Mouse (Mus musculus): ENCODE measurements around the gene Nectin2. TPM values are rescaled to one million over a fixed set of nuclear protein-coding genes. Genes with fewer than 3 reads are reported as not detected.
A peak's percentile ranks its signal among the peaks of the same experiment; 100 is the strongest.
"Not testable (repeated sequence)": the region's sequence is repeated elsewhere in the genome, so short reads cannot be mapped to it uniquely, and the experiment has no call there.

Nectin2 gene
- 150 and 157 TPM in 2 replicates for polyA plus RNA-seq (2015; fragmentation: Nextera tagmentation; extraction: Ambion mirVana)

DNA sequence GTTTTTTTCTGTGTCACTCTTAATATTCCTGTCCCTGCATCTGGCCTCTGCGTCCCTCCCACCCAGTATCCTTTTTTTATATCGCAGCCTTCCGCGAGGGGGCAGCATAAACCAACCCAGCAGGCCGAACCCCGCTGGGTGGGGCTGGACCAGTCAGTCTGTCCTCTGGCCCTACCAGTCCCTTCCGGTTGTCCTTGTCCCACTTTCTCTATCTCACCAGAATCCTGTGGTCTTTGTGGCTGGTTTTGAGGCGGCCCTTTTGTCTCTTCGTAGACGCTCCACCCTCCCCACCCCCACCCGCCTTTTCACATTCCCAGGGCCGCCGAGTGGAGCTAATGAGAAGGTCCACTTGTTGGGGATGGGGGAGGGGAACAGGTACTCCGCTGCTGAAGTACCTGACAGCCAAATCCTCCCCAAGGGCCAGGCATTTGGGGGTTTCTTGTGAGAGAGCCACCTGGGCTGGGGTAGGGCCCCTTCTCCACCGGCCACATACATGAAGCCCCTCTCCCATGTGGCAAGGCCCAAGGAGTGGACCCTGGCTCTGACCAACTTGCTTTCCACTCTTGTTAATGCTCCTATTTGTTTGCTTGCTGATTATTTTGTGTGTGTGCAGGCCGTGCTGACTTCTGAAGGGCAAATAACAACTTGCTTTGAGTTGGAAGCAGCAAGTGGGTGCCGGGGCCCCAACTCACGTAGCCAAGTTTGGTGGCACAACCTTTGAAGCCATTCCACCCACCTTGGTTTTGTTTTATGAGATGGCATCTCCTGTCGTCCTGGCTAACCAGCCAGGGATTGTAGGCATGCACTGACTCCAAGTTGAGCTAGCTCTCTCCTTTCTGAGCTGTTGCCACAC lies at the start of gene Nectin2:
TSS of gene Nectin2 (minus strand) at position 267 of the 853 bp plus-strand sequence.
- Histone ChIP-seq H3K4me3 (ENCODE audit: low read length) (peak within 1 kb of the TSS; percentile 72), H3K27ac (ENCODE audit: low read length) (peak within 1 kb of the TSS; percentile 92), H3K9ac (replicated peaks; ENCODE audit: low read length) (peak within 1 kb of the TSS; percentile 81), H3K36me3 (ENCODE audit: insufficient read depth, low read length) (no peaks in the 10 kb centered on the region), H3K9me3 (ENCODE audit: low read length) (no peaks in the 10 kb centered on the region), H3K4me2 (replicated peaks; ENCODE audit: low read depth, low read length) (peak within 1 kb of the TSS; percentile 87), H3K4me1 (ENCODE audit: insufficient read depth, low read length) (peaks cover 40% of the 10 kb centered on the region), H3K27me3 (ENCODE audit: insufficient read depth, low read length) (no peaks in the 10 kb centered on the region)
- 18% methylated on average over 19 of the region's 19 CpGs for WGBS
- ATAC-seq (ENCODE audit: low FRiP score, low TSS enrichment): peak; percentile 55

DNA sequence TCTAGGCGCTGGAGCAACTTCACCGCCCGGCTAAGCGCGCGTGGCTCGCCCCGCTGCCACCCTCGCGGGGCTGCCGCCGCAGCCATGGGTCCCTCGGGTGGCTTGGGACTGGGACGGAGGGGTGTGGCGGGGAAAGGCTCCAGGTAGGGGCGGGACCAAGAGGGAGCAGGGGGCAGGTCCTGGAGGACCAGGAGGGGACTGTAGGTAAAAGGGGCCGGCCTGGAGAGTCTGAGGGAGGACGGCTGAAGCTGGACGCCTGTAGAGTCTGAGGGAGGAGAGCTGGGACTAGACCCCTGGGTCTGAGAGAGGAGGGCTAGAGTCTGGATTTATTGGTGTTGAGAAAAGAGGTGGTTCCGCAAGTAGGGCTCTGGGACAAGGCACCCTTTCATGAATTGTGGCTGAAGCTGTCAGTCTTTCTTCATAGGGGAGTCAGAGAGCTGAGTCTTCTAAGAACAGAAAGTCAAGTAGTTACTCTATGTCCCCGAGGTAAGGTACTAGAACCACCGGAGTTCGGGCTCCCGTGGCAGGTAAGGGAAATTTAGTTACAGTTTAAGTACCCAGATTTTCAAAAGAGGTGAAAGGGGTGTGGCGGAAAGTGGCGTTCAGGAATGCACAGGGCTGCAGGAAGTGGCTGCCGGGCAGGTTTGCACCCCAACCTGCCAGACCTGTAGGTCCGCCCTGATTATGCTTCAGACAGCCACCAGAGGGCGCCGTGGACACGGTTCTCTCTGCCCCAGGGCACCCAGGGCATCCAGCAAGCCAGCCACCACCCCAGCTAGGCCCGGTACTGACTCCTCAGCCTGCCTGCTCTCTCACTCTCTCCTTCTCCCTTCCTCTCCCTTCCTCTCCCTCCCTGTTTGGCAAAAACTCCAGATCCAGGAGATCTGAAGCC lies 46.7 kb upstream of the Nectin2 start, which contains the start of gene Cblc:
TSS of gene Cblc (minus strand) at position 113 of the 892 bp plus-strand sequence.
- H3K9ac ChIP-seq (replicated peaks; ENCODE audit: low read length): peak within 1 kb of the TSS; percentile 59
- no peaks in the 10 kb centered on the region for H3K36me3 ChIP-seq (ENCODE audit: insufficient read depth, low read length)
- peak within 1 kb of the TSS; percentile 55 for H3K4me2 ChIP-seq (replicated peaks; ENCODE audit: low read depth, low read length)
- peak within 1 kb of the TSS; percentile 48 for H3K4me3 ChIP-seq (ENCODE audit: low read length)
- peak; percentile 91 for ATAC-seq (ENCODE audit: low FRiP score, low TSS enrichment)
- H3K27ac ChIP-seq (ENCODE audit: low read length): peak within 1 kb of the TSS; percentile 80
- WGBS: 1% methylated on average over 32 of the region's 32 CpGs
- H3K4me1 ChIP-seq (ENCODE audit: insufficient read depth, low read length): no peaks in the 10 kb centered on the region
- no peaks in the 10 kb centered on the region for H3K9me3 ChIP-seq (ENCODE audit: low read length)
- peaks cover 18% of the 10 kb centered on the region for H3K27me3 ChIP-seq (ENCODE audit: insufficient read depth, low read length)

DNA sequence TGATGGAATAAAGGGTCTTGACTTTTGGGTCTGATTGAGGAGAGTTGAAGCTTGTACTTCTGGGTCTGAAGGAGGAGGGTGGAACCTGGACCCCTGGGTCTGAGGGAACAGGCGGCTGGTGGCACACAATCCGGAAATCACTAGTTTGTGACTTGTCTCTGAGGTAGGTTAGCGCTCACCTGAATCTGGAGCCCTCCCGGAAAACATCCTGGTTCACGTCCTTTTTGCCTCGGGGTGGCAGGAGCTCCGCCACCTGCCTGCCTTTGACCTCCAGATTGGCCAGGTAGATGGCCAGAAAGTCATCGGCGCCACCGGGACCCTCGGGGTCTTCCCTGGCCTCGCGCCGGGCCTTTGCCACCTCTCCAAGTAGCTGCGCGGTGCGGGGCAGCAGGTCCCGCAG lies 46.0 kb upstream of the Nectin2 start:
- Histone ChIP-seq H3K4me1 (ENCODE audit: insufficient read depth, low read length) (no peaks in the 10 kb centered on the region), H3K27me3 (ENCODE audit: insufficient read depth, low read length) (peaks cover 18% of the 10 kb centered on the region), H3K4me3 (ENCODE audit: low read length) (peak overlapping the region; percentile 48), H3K27ac (ENCODE audit: low read length) (no peak overlapping the region), H3K9me3 (ENCODE audit: low read length) (no peaks in the 10 kb centered on the region), H3K36me3 (ENCODE audit: insufficient read depth, low read length) (no peaks in the 10 kb centered on the region), H3K4me2 (replicated peaks; ENCODE audit: low read depth, low read length) (peak overlapping the region; percentile 55), H3K9ac (replicated peaks; ENCODE audit: low read length) (peak overlapping the region; percentile 59)
- ATAC-seq (ENCODE audit: low FRiP score, low TSS enrichment): no peak
- WGBS: 10% methylated on average over 18 of the region's 18 CpGs

DNA sequence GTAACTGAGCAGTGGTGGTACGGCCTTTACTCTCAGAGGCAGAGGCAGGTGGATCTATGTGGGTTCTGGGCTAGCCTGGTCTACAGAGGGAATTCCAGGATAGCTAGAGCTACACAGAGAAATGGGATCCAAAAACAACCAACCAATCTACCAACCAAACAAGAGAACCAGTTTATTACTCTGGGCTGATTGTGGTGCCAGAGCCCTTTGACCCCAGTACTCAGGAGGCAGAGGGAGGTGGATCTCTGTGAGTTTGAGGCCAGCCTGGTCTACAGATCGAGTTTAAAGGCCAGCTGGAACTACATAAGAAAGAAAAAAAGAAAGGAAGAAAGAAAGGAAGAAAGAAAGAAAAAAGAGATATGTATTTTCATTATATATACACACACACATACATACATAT lies 45.0 kb upstream of the Nectin2 start:
- Histone ChIP-seq H3K36me3 (ENCODE audit: insufficient read depth, low read length) (no peaks in the 10 kb centered on the region), H3K4me1 (ENCODE audit: insufficient read depth, low read length) (no peaks in the 10 kb centered on the region), H3K27ac (ENCODE audit: low read length) (no peak overlapping the region), H3K9me3 (ENCODE audit: low read length) (no peaks in the 10 kb centered on the region), H3K27me3 (ENCODE audit: insufficient read depth, low read length) (peaks cover 18% of the 10 kb centered on the region), H3K4me2 (replicated peaks; ENCODE audit: low read depth, low read length) (no peak overlapping the region), H3K9ac (replicated peaks; ENCODE audit: low read length) (no peak overlapping the region), H3K4me3 (ENCODE audit: low read length) (no peak overlapping the region)
- no peak for ATAC-seq (ENCODE audit: low FRiP score, low TSS enrichment)
- WGBS: 67% methylated on average over 2 of the region's 2 CpGs

DNA sequence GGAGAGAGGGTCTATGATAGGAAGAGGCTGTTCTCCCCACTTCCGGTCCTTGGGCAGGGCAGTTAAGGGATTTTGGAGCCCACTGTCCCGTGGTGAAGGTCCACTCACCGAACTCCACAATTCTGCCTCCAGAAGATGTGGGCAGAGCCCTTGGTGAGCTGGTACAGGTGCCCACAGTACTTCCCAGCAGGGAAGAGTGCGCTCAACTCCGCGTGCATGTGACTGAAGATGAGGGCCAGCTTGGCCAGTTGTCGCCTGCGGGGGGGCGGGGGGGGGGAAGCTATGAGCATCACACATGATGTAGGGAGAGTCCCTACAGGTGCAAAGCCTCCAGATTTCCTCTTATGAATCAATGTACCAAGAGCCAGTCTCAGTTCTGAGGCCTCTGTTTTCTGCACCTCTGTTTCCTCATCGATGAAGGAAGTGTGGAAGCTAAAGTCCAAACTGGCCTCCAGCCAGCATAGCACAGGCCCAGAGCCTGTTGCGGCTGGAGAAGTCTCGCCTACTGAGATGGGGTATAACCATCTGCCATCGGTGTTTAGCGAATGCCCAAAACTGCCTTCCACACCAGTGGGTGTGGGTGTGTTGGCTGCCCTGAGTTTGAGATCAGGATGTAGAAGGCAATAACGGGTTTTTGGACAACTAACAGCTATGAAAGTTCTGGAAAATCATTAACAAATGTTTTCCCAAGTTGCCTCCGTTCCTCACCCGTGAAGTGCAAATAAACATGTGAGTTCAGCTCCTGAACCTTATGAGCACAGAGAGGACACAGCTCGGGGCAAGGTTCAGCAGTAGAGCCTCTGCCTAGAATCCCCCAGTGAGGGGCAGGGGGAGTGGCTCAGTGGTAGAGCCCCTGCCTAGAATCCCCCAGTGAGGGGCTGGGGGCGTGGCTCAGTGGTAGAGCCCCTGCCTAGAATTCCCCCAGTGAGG lies 42.7 kb upstream of the Nectin2 start:
- Histone ChIP-seq H3K9ac (replicated peaks; ENCODE audit: low read length) (no peak overlapping the region), H3K4me3 (ENCODE audit: low read length) (no peak overlapping the region), H3K27ac (ENCODE audit: low read length) (no peak overlapping the region), H3K36me3 (ENCODE audit: insufficient read depth, low read length) (no peaks in the 10 kb centered on the region), H3K4me2 (replicated peaks; ENCODE audit: low read depth, low read length) (no peak overlapping the region), H3K9me3 (ENCODE audit: low read length) (no peaks in the 10 kb centered on the region), H3K4me1 (ENCODE audit: insufficient read depth, low read length) (no peaks in the 10 kb centered on the region), H3K27me3 (ENCODE audit: insufficient read depth, low read length) (peaks cover 18% of the 10 kb centered on the region)
- ATAC-seq (ENCODE audit: low FRiP score, low TSS enrichment): no peak
- 83% methylated on average over 19 of the region's 19 CpGs for WGBS

DNA sequence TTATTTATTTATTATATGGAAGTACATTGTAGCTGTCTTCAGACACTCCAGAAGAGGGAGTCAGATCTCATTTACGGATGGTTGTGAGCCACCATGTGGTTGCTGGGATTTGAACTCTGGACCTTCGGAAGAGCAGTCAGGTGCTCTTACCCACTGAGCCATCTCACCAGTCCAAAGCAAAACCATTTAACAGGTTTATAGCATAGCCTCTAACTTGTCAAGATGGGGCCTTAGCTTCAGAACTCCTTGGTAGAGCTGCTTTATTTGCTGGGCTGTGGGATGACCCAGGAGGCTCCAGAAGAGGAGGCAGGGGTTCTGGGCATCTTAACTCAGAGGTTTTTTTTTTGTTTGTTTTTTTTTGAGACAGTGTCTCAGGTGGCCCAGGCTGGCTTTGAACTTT lies 41.2 kb upstream of the Nectin2 start:
- ATAC-seq (ENCODE audit: low FRiP score, low TSS enrichment); H3K4me3 ChIP-seq (ENCODE audit: low read length); H3K9me3 ChIP-seq (ENCODE audit: low read length); H3K4me2 ChIP-seq (replicated peaks; ENCODE audit: low read depth, low read length); H3K27ac ChIP-seq (ENCODE audit: low read length); H3K27me3 ChIP-seq (ENCODE audit: insufficient read depth, low read length); H3K9ac ChIP-seq (replicated peaks; ENCODE audit: low read length); H3K36me3 ChIP-seq (ENCODE audit: insufficient read depth, low read length); H3K4me1 ChIP-seq (ENCODE audit: insufficient read depth, low read length): not testable (repeated sequence)
- 83% methylated on average over 2 of the region's 2 CpGs for WGBS

DNA sequence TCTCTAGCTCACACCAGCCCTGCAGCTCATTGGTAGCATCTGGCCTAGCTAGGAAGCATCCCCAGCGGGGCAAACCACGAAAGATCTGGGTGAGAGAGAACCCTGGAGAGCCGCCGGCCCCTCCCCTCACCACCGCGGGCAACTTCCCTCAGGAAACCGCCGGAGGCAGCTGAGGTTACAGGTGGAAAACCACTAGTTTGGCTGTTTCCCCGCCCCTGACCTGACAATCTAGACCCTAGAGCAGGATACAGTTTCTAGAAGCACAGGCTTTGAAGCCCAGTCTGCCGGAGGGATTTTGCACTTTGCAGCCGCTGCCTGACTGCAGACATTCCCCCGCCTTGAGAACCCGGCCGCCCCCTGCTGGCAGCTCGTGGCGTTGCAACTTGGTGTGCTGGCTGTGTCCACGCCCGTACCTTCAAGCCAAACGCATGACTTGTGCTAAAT lies 39.6 kb upstream of the Nectin2 start:
- WGBS: under 1% methylated on average over 19 of the region's 19 CpGs
- peak overlapping the region; percentile 67 for H3K9ac ChIP-seq (replicated peaks; ENCODE audit: low read length)
- H3K27ac ChIP-seq (ENCODE audit: low read length): no peak overlapping the region
- peak overlapping the region; percentile 74 for H3K4me2 ChIP-seq (replicated peaks; ENCODE audit: low read depth, low read length)
- no peaks in the 10 kb centered on the region for H3K9me3 ChIP-seq (ENCODE audit: low read length)
- H3K27me3 ChIP-seq (ENCODE audit: insufficient read depth, low read length): no peaks in the 10 kb centered on the region
- ATAC-seq (ENCODE audit: low FRiP score, low TSS enrichment): peak; percentile 70
- peak overlapping the region; percentile 41 for H3K4me3 ChIP-seq (ENCODE audit: low read length)
- H3K4me1 ChIP-seq (ENCODE audit: insufficient read depth, low read length): no peaks in the 10 kb centered on the region
- no peaks in the 10 kb centered on the region for H3K36me3 ChIP-seq (ENCODE audit: insufficient read depth, low read length)

DNA sequence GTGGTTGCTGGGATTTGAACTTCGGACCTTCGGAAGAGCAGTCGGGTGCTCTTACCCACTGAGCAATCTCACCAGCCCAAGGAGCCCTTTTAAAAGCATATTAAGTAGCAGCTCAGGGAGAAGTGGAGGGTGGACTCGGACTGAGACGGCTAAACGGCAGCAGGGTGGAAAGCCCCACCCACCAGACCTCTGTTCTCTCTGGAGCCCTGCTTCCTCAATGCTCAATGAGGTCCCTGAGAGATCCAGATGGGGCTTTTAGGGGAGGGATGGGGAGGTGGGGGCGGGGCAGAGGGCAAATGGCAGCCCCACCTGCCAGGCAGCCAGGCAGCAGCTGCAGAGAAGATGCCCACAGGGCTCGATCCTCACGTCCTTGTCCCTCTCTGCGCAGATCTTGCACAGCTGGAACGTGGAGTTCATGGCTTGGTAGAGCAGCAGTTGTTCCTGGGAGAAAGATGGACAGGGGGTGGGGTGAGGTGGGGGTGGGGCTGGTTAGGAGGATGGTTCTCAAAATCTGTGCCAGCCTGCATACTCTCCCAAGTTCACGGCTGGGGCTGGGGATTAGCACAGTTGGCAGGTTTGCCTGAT lies 35.7 kb upstream of the Nectin2 start:
- Histone ChIP-seq H3K4me3 (ENCODE audit: low read length) (no peak overlapping the region), H3K27ac (ENCODE audit: low read length) (no peak overlapping the region), H3K9ac (replicated peaks; ENCODE audit: low read length) (no peak overlapping the region), H3K9me3 (ENCODE audit: low read length) (no peaks in the 10 kb centered on the region), H3K4me2 (replicated peaks; ENCODE audit: low read depth, low read length) (no peak overlapping the region), H3K36me3 (ENCODE audit: insufficient read depth, low read length) (no peaks in the 10 kb centered on the region), H3K4me1 (ENCODE audit: insufficient read depth, low read length) (no peaks in the 10 kb centered on the region), H3K27me3 (ENCODE audit: insufficient read depth, low read length) (no peaks in the 10 kb centered on the region)
- no peak for ATAC-seq (ENCODE audit: low FRiP score, low TSS enrichment)
- 42% methylated on average over 12 of the region's 12 CpGs for WGBS
